Mouse (Mus musculus): Measurements from ENCODE around the gene Samd4.

- no peak for TF ChIP-seq CTCF (conservative IDR thresholded peaks at IDR 0.05; ENCODE audit: insufficient read depth, insufficient read length, low read depth, low read length)
- TF ChIP-seq POLR2A (IDR thresholded peaks at IDR 0.05; ENCODE audit: low read depth, low read length): no peak
Measured at GRCm38 (mm10) chr14:47000786-47001761, 118.4 kb downstream of the Samd4 start.

All from kidney, adult 2 months (tissue).